Mouse (Mus musculus): ENCODE measurements at regions not wholly inside any gene's neighbourhood (a gene's known extent, or its start where the extent isn't known, plus 50 kb on each side); places are given as distances from the start of the nearest gene placed in this dataset.

- TF ChIP-seq CTCF (IDR thresholded peaks at IDR 0.05; ENCODE audit: borderline replicate concordance, insufficient read depth, low read depth, low read length), result no peak
- no peak for TF ChIP-seq POLR2A (IDR thresholded peaks at IDR 0.05; ENCODE audit: borderline replicate concordance, insufficient read depth, low read length)
These were observed 183.6 kb upstream of the Rpl34 start for GRCm38 (mm10) chr3:130913812-130914211.
